Mouse (Mus musculus): ENCODE data around the gene Shq1. TPM values are rescaled to one million over a fixed set of nuclear protein-coding genes. Genes with fewer than 3 reads are reported as not detected.
A peak's percentile ranks its signal among the peaks of the same experiment; 100 is the strongest.

Shq1 gene
- polyA plus RNA-seq, 1 experiment from 2014 or later: 14.2 TPM

DNA sequence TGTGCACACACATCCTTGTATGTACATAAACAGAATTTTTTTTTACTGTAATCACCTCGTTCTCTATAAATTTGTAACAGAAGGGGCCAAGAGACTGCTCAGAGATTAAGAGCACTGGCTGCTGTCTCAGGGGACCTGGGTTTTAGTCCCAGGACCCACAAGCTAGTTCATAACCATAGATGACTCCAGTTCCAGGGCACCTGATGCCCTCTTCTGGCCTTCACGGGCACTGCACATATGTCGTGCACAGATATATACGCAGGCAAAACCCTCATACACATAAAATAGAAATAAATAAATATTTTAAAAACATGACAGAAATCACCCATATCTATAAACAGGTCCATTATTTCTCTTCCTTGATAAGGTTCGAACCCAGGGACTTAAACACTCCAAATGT is 143.0 kb downstream of the Shq1 start:
- H3K27ac ChIP-seq (ENCODE audit: low read depth, low read length): no peak overlapping the region
- H3K9me3 ChIP-seq (replicated peaks; ENCODE audit: control insufficient read depth, low read length): no peaks in the 10 kb centered on the region
- H3K4me3 ChIP-seq (ENCODE audit: low read depth, low read length): no peak overlapping the region
- H3K36me3 ChIP-seq (ENCODE audit: control insufficient read depth, insufficient read depth, low read length): no peaks in the 10 kb centered on the region
- H3K4me2 ChIP-seq (ENCODE audit: low read length): no peak overlapping the region
- ATAC-seq (no peak), DNase-seq (ENCODE audit: low spot score) (no peak)
- no peak overlapping the region for H3K9ac ChIP-seq (ENCODE audit: low read length)
- 91% methylated on average over 5 of the region's 5 CpGs for WGBS
- peaks cover 7% of the 10 kb centered on the region; the same call in 1 of the 2 replicates for H3K4me1 ChIP-seq (ENCODE audit: control insufficient read depth, insufficient read depth, low read length)
- no peaks in the 10 kb centered on the region for H3K27me3 ChIP-seq (replicated peaks; ENCODE audit: control insufficient read depth, insufficient read depth, low read length)

GRCm38 (mm10) chr6:100527161-100527560 is 143.8 kb downstream of the Shq1 start:
- H3K9me3 ChIP-seq (replicated peaks; ENCODE audit: control insufficient read depth, low read length): no peaks in the 10 kb centered on the region
- H3K27ac ChIP-seq (ENCODE audit: low read depth, low read length): no peak overlapping the region
- ATAC-seq (no peak), DNase-seq (ENCODE audit: low spot score) (no peak)
- no peaks in the 10 kb centered on the region for H3K36me3 ChIP-seq (ENCODE audit: control insufficient read depth, insufficient read depth, low read length)
- no peak overlapping the region for H3K4me2 ChIP-seq (ENCODE audit: low read length)
- H3K4me3 ChIP-seq (ENCODE audit: low read depth, low read length): no peak overlapping the region
- H3K27me3 ChIP-seq (replicated peaks; ENCODE audit: control insufficient read depth, insufficient read depth, low read length): no peaks in the 10 kb centered on the region
- H3K4me1 ChIP-seq (ENCODE audit: control insufficient read depth, insufficient read depth, low read length): peaks cover 7% of the 10 kb centered on the region; the same call in 1 of the 2 replicates
- 88% methylated on average over 6 of the region's 6 CpGs for WGBS
- H3K9ac ChIP-seq (ENCODE audit: low read length): no peak overlapping the region

GRCm38 (mm10) chr6:100526066-100526465 is 144.9 kb downstream of the Shq1 start:
- Histone ChIP-seq H3K27ac (ENCODE audit: low read depth, low read length) (no peak overlapping the region), H3K36me3 (ENCODE audit: control insufficient read depth, insufficient read depth, low read length) (no peaks in the 10 kb centered on the region), H3K9me3 (replicated peaks; ENCODE audit: control insufficient read depth, low read length) (no peaks in the 10 kb centered on the region), H3K4me1 (ENCODE audit: control insufficient read depth, insufficient read depth, low read length) (peaks cover 9% of the 10 kb centered on the region; the same call in 1 of the 2 replicates), H3K9ac (ENCODE audit: low read length) (no peak overlapping the region), H3K4me3 (ENCODE audit: low read depth, low read length) (no peak overlapping the region), H3K27me3 (replicated peaks; ENCODE audit: control insufficient read depth, insufficient read depth, low read length) (no peaks in the 10 kb centered on the region), H3K4me2 (ENCODE audit: low read length) (no peak overlapping the region)
- no peak for DNase-seq (ENCODE audit: low spot score)
- 2% methylated on average over 9 of the region's 9 CpGs for WGBS
- ATAC-seq: peak; percentile 69; the same call in 1 of the 2 replicates

DNA sequence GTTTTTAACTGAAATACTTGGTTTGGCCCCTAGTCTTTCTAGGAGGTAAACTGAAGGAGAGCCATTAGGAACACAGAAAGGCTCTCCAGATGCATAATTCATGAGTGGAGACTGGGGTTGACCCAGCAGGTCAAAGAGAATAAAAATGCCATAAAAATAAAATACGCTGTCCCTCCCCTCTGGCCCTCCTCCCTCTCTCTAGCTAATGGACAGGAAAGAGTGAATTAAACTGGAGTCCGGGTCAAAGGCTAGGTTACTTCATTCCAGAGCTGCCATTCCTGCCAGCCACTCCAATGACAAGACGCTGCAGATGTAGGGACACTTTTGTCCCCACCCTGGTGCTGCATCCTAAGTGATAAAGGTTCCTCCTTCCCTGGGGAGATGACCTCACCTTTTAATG is 145.5 kb downstream of the Shq1 start:
- Histone ChIP-seq H3K27ac (ENCODE audit: low read depth, low read length) (no peak overlapping the region), H3K9me3 (replicated peaks; ENCODE audit: control insufficient read depth, low read length) (no peaks in the 10 kb centered on the region), H3K9ac (ENCODE audit: low read length) (no peak overlapping the region), H3K4me3 (ENCODE audit: low read depth, low read length) (no peak overlapping the region), H3K27me3 (replicated peaks; ENCODE audit: control insufficient read depth, insufficient read depth, low read length) (no peaks in the 10 kb centered on the region), H3K4me1 (ENCODE audit: control insufficient read depth, insufficient read depth, low read length) (peaks cover 9% of the 10 kb centered on the region; the same call in 1 of the 2 replicates), H3K36me3 (ENCODE audit: control insufficient read depth, insufficient read depth, low read length) (no peaks in the 10 kb centered on the region), H3K4me2 (ENCODE audit: low read length) (no peak overlapping the region)
- 41% methylated on average over 3 of the region's 3 CpGs for whole genome bisulfite sequencing
- ATAC-seq (no peak), DNase-seq (ENCODE audit: low spot score) (no peak)

- H3K9ac ChIP-seq (ENCODE audit: low read length): no peak overlapping the region
- H3K4me3 ChIP-seq (ENCODE audit: low read depth, low read length): no peak overlapping the region
- H3K36me3 ChIP-seq (ENCODE audit: control insufficient read depth, insufficient read depth, low read length): no peaks in the 10 kb centered on the region
- peaks cover 20% of the 10 kb centered on the region for H3K4me1 ChIP-seq (ENCODE audit: control insufficient read depth, insufficient read depth, low read length)
- DNase-seq (ENCODE audit: low spot score): no peak
- H3K27me3 ChIP-seq (replicated peaks; ENCODE audit: control insufficient read depth, insufficient read depth, low read length): no peaks in the 10 kb centered on the region
- no peaks in the 10 kb centered on the region for H3K9me3 ChIP-seq (replicated peaks; ENCODE audit: control insufficient read depth, low read length)
- no peak overlapping the region for H3K4me2 ChIP-seq (ENCODE audit: low read length)
- ATAC-seq: no peak
- H3K27ac ChIP-seq (ENCODE audit: low read depth, low read length): no peak overlapping the region
- 78% methylated on average over 3 of the region's 3 CpGs for WGBS
These were observed 148.5 kb downstream of the Shq1 start for GRCm38 (mm10) chr6:100522495-100522894.

DNA sequence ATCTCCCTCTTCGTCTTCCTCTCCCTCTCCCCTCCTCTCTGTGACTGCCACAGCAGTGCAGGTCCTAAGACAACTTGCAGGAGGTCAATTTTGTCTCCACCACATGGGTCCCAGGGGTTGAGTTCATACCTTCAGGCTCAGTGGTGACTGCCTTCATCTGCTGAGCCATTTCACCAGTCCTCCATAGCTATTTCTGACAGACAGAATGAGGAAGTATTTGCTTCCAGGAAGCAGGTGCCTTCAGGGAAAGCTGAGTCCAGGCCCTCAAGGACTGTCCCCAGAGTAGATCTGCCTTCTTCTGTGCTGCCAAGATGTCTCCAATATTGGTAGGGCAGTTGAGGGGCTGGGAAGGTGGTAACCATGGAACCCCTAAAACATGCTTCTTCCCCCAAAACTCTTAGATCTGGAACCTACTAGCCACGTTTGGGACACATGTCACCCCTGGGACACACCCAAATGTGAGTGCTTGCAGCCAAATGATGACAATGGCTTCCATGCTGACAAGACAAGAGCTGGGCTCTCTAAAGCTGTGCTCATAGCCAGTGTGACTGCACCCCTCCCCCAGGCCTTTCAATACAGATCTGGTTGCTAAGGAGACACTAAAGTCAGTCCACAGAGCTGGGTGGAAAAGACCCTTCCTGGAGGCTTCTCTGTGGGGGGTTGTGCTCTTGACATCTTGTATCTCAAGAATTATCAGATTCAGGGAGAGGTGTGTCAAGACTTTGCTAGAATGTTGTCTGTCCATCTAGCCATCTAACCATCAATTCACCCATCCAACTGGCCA is 149.2 kb downstream of the Shq1 start:
- Histone ChIP-seq H3K9me3 (replicated peaks; ENCODE audit: control insufficient read depth, low read length) (no peaks in the 10 kb centered on the region), H3K9ac (ENCODE audit: low read length) (no peak overlapping the region), H3K4me1 (ENCODE audit: control insufficient read depth, insufficient read depth, low read length) (peaks cover 20% of the 10 kb centered on the region), H3K27me3 (replicated peaks; ENCODE audit: control insufficient read depth, insufficient read depth, low read length) (no peaks in the 10 kb centered on the region), H3K4me3 (ENCODE audit: low read depth, low read length) (no peak overlapping the region), H3K4me2 (ENCODE audit: low read length) (no peak overlapping the region), H3K27ac (ENCODE audit: low read depth, low read length) (no peak overlapping the region), H3K36me3 (ENCODE audit: control insufficient read depth, insufficient read depth, low read length) (no peaks in the 10 kb centered on the region)
- no peak for DNase-seq (ENCODE audit: low spot score)
- no peak for ATAC-seq
- 71% methylated on average over 2 of the region's 2 CpGs for WGBS

- WGBS: 82% methylated on average over 5 of the region's 5 CpGs
- no peak for ATAC-seq
- Histone ChIP-seq H3K36me3 (ENCODE audit: control insufficient read depth, insufficient read depth, low read length) (no peaks in the 10 kb centered on the region), H3K4me3 (ENCODE audit: low read depth, low read length) (no peak overlapping the region), H3K27ac (ENCODE audit: low read depth, low read length) (no peak overlapping the region), H3K9ac (ENCODE audit: low read length) (no peak overlapping the region), H3K4me2 (ENCODE audit: low read length) (no peak overlapping the region), H3K9me3 (replicated peaks; ENCODE audit: control insufficient read depth, low read length) (no peaks in the 10 kb centered on the region), H3K4me1 (ENCODE audit: control insufficient read depth, insufficient read depth, low read length) (peaks cover 13% of the 10 kb centered on the region), H3K27me3 (replicated peaks; ENCODE audit: control insufficient read depth, insufficient read depth, low read length) (no peaks in the 10 kb centered on the region)
- no peak for DNase-seq (ENCODE audit: low spot score)
These were observed 150.3 kb downstream of the Shq1 start for GRCm38 (mm10) chr6:100520558-100521099.

GRCm38 (mm10) chr6:100519837-100520236 is 151.1 kb downstream of the Shq1 start:
- 0 out of 2 replicates have a peak, but pooled peaks have one; percentile 45 for ATAC-seq
- no peak for DNase-seq (ENCODE audit: low spot score)
- H3K9ac ChIP-seq (ENCODE audit: low read length): no peak overlapping the region
- WGBS: 44% methylated on average over 12 of the region's 12 CpGs
- no peak overlapping the region for H3K27ac ChIP-seq (ENCODE audit: low read depth, low read length)
- H3K27me3 ChIP-seq (replicated peaks; ENCODE audit: control insufficient read depth, insufficient read depth, low read length): no peaks in the 10 kb centered on the region
- no peaks in the 10 kb centered on the region for H3K9me3 ChIP-seq (replicated peaks; ENCODE audit: control insufficient read depth, low read length)
- H3K36me3 ChIP-seq (ENCODE audit: control insufficient read depth, insufficient read depth, low read length): no peaks in the 10 kb centered on the region
- H3K4me3 ChIP-seq (ENCODE audit: low read depth, low read length): no peak overlapping the region
- H3K4me1 ChIP-seq (ENCODE audit: control insufficient read depth, insufficient read depth, low read length): peaks cover 13% of the 10 kb centered on the region
- H3K4me2 ChIP-seq (ENCODE audit: low read length): no peak overlapping the region

Data from forebrain, embryonic 14.5 days (tissue).